Mouse (Mus musculus): Measurements from ENCODE around the gene Tctex1d4.

DNA sequence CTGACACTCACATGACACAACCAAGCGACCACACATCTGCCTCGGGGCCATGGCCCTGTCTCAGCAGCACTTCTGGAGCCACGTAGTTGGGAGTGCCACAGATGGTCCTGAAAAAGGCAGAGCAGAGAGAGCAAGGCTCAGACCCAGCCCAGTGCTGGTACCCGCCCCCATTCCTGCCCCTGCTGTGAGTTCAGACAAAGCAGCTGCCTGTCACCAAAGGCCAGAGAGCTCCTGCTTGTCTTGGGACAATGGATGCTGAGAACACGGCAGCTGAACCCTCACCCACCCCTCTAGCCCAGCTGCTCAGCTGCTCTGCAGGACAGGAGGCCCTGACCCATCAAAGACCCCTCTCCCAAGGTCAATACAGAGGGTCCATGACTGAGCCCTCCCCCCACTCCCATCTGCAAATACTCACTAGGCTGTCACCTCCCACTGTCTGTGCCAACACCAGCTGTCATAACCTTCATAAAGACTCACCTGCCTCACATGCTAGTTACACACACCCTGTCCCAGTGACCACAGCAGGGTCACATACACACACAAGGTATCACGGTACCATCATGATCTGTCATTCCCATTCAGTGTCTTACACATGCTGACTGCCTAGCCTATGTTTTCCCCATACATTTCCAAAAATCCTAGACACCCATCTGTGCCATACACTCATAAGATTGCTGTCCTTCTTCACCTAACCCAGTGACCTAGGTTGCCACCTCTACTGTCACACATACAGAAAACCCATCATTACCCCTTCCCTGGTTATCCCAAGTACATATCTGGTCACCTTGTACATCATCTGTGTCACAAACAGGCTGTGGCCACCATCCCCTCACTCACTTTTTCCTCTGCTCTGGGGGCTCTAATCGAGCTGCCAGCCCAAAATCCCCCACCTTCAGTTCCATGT is 5.5 kb downstream of the Tctex1d4 start:
- TF ChIP-seq CTCF (IDR thresholded peaks at IDR 0.05; ENCODE audit: low read depth): no peak
- TF ChIP-seq EP300 (optimal IDR thresholded peaks at IDR 0.05): no peak

Measured in stomach, postnatal 0 days (tissue).